Mouse (Mus musculus): ENCODE measurements at regions not wholly inside any gene's neighbourhood (a gene's known extent, or its start where the extent isn't known, plus 50 kb on each side); places are given as distances from the start of the nearest gene placed in this dataset.
A peak's percentile ranks its signal among the peaks of the same experiment; 100 is the strongest.

GRCm38 (mm10) chr8:53338006-53338405 is 173.5 kb upstream of the Aga start:
- TF ChIP-seq POLR2A (IDR thresholded peaks at IDR 0.05; ENCODE audit: borderline replicate concordance, extremely low read depth, insufficient read depth, insufficient read length, poor library complexity, severe bottlenecking): no peak
- TF ChIP-seq CTCF (IDR thresholded peaks at IDR 0.05; ENCODE audit: borderline replicate concordance, extremely low read depth, insufficient read depth, insufficient read length): no peak
- DNase-seq (ENCODE audit: low read depth): no peak

GRCm38 (mm10) chr8:53368640-53369039 is 142.9 kb upstream of the Aga start:
- TF ChIP-seq POLR2A (IDR thresholded peaks at IDR 0.05; ENCODE audit: borderline replicate concordance, extremely low read depth, insufficient read depth, insufficient read length, poor library complexity, severe bottlenecking) (no peak), CTCF (IDR thresholded peaks at IDR 0.05; ENCODE audit: borderline replicate concordance, extremely low read depth, insufficient read depth, insufficient read length) (no peak)
- peak; percentile 61 for DNase-seq (ENCODE audit: low read depth)

- TF ChIP-seq CTCF (IDR thresholded peaks at IDR 0.05; ENCODE audit: borderline replicate concordance, extremely low read depth, insufficient read depth, insufficient read length): no peak
- TF ChIP-seq POLR2A (IDR thresholded peaks at IDR 0.05; ENCODE audit: borderline replicate concordance, extremely low read depth, insufficient read depth, insufficient read length, poor library complexity, severe bottlenecking): no peak
- DNase-seq (ENCODE audit: low read depth): peak; percentile 63
These were observed 138.1 kb upstream of the Aga start for GRCm38 (mm10) chr8:53373401-53373800.

- no peak for TF ChIP-seq CTCF (IDR thresholded peaks at IDR 0.05; ENCODE audit: borderline replicate concordance, extremely low read depth, insufficient read depth, insufficient read length)
- TF ChIP-seq POLR2A (IDR thresholded peaks at IDR 0.05; ENCODE audit: borderline replicate concordance, extremely low read depth, insufficient read depth, insufficient read length, poor library complexity, severe bottlenecking): no peak
These were observed 99.4 kb upstream of the Aga start for GRCm38 (mm10) chr8:53412101-53412500.

GRCm38 (mm10) chr8:53434184-53434583 is 77.3 kb upstream of the Aga start:
- no peak for DNase-seq (ENCODE audit: low read depth)
- TF ChIP-seq POLR2A (IDR thresholded peaks at IDR 0.05; ENCODE audit: borderline replicate concordance, extremely low read depth, insufficient read depth, insufficient read length, poor library complexity, severe bottlenecking): no peak
- TF ChIP-seq CTCF (IDR thresholded peaks at IDR 0.05; ENCODE audit: borderline replicate concordance, extremely low read depth, insufficient read depth, insufficient read length): no peak

More at GRCm38 (mm10) chr8:53412101-53412500, 99.4 kb upstream of the Aga start:
- peak; percentile 73 for DNase-seq (ENCODE audit: low read depth)

- no peak for DNase-seq (ENCODE audit: low read depth)
- TF ChIP-seq POLR2A (IDR thresholded peaks at IDR 0.05; ENCODE audit: borderline replicate concordance, extremely low read depth, insufficient read depth, insufficient read length, poor library complexity, severe bottlenecking) (no peak), CTCF (IDR thresholded peaks at IDR 0.05; ENCODE audit: borderline replicate concordance, extremely low read depth, insufficient read depth, insufficient read length) (no peak)
These were observed 75.8 kb upstream of the Aga start for GRCm38 (mm10) chr8:53435721-53436120.

GRCm38 (mm10) chr8:53446748-53447355 is 64.7 kb upstream of the Aga start:
- DNase-seq (ENCODE audit: low read depth): peak; percentile 78
- no peak for TF ChIP-seq CTCF (IDR thresholded peaks at IDR 0.05; ENCODE audit: borderline replicate concordance, extremely low read depth, insufficient read depth, insufficient read length)

Measured in brain, embryonic 14.5 days (tissue).